Mouse (Mus musculus) liver, embryonic 12.5 days (tissue): ENCODE results near the gene AC134908.4. TPM values are rescaled to one million over a fixed set of nuclear protein-coding genes. Genes with fewer than 3 reads are reported as not detected.

Experiments
- ATAC-seq: fragments of 200-750 bp; cut with Nextera tagmentation; 2 replicates; pipeline ENCODE4 v1.8.0; 2017; ENCODE audit warnings: moderate number of reproducible peaks, mild to moderate bottlenecking, moderate library complexity
- H3K27ac ChIP-seq: fragments of 300-500 bp; sonication (generic); 2 replicates; pipeline ENCODE4 v1.5.1; 2016; ENCODE audit warnings: mild to moderate bottlenecking
- H3K27me3 ChIP-seq: fragments of 300-500 bp; sonication (generic); replicated peaks from 2 replicates; pipeline ENCODE4 v1.6.1; 2016; ENCODE audit warnings: mild to moderate bottlenecking, moderate library complexity
- H3K36me3 ChIP-seq: fragments of 300-500 bp; sonication (generic); 2 replicates; pipeline ENCODE4 v1.6.1; 2016; ENCODE audit warnings: mild to moderate bottlenecking, moderate library complexity
- H3K4me1 ChIP-seq: fragments of 300-500 bp; sonication (generic); 2 replicates; pipeline ENCODE4 v1.6.1; 2016
- H3K4me2 ChIP-seq: fragments of 300-500 bp; sonication (generic); 2 replicates; pipeline ENCODE4 v1.6.1; 2016; ENCODE audit warnings: mild to moderate bottlenecking, moderate library complexity
- H3K4me3 ChIP-seq: fragments of 300-500 bp; sonication (generic); 2 replicates; pipeline ENCODE4 v1.5.1; 2016; ENCODE audit warnings: mild to moderate bottlenecking, moderate library complexity
- H3K9ac ChIP-seq: fragments of 300-500 bp; sonication (generic); 2 replicates; pipeline ENCODE4 v1.6.1; 2016; ENCODE audit warnings: mild to moderate bottlenecking, moderate library complexity
- H3K9me3 ChIP-seq: fragments of 300-500 bp; sonication (generic); replicated peaks from 2 replicates; pipeline ENCODE4 v1.6.1; 2016; ENCODE audit warnings: mild to moderate bottlenecking, moderate library complexity
- WGBS: fragments of 180-500 bp; shearing (Covaris S2); methylation state at CpG from one replicate; pipeline ENCODE4 v1.1.7; 2016; ENCODE audit not compliant: insufficient replicate concordance; 5-methylcytosine and 5-hydroxymethylcytosine counted together
- polyA plus RNA-seq: library from polyadenylated mRNA; unstranded; fragments of >200 nt; fragmentation: Nextera tagmentation; extraction: Ambion mirVana; gene quantifications from 2 replicates; pipeline ENCODE4 v1.2.1, GENCODE M21; 2016

AC134908.4 gene
- not detected in 2 replicates for polyA plus RNA-seq

GRCm38 (mm10) chr17:25795609-25796092 is at the start of gene AC134908.4:
Gene AC134908.4, minus strand, starts transcription at chr17:25795659.
- ATAC-seq, result no peak
- 39% methylated on average over 6 of the region's 6 CpGs for WGBS

GRCm38 (mm10) chr17:25844396-25844901 is 49.0 kb upstream of the AC134908.4 start, which contains the start of gene Rhot2:
Gene Rhot2, minus strand, starts transcription at chr17:25844851.
- WGBS, result under 1% methylated on average over 21 of the region's 21 CpGs
- Histone ChIP-seq H3K27ac (peak within 1 kb of the TSS; percentile 91), H3K4me3 (peak within 1 kb of the TSS; percentile 82), H3K4me1 (peaks cover 40% of the 10 kb centered on the region), H3K9ac (peak within 1 kb of the TSS; percentile 91), H3K27me3 (no peaks in the 10 kb centered on the region), H3K36me3 (peaks cover 82% of the 10 kb centered on the region), H3K4me2 (peak within 1 kb of the TSS; percentile 89), H3K9me3 (no peaks in the 10 kb centered on the region)
- peak; percentile 93 for ATAC-seq

More at GRCm38 (mm10) chr17:25795609-25796092, at the start of gene AC134908.4:
- H3K9ac ChIP-seq, result peak within 1 kb of the TSS; percentile 77
- peaks cover 15% of the 10 kb centered on the region for H3K36me3 ChIP-seq
- peak within 1 kb of the TSS; percentile 95 for H3K4me2 ChIP-seq
- H3K27ac ChIP-seq, result 0 out of 2 replicates have a peak within 1 kb of the TSS, but pooled peaks have one; percentile 68
- no peaks in the 10 kb centered on the region for H3K27me3 ChIP-seq
- H3K4me3 ChIP-seq, result peak within 1 kb of the TSS; percentile 80
- H3K9me3 ChIP-seq, result no peaks in the 10 kb centered on the region
- H3K4me1 ChIP-seq, result peaks cover 60% of the 10 kb centered on the region

DNA sequence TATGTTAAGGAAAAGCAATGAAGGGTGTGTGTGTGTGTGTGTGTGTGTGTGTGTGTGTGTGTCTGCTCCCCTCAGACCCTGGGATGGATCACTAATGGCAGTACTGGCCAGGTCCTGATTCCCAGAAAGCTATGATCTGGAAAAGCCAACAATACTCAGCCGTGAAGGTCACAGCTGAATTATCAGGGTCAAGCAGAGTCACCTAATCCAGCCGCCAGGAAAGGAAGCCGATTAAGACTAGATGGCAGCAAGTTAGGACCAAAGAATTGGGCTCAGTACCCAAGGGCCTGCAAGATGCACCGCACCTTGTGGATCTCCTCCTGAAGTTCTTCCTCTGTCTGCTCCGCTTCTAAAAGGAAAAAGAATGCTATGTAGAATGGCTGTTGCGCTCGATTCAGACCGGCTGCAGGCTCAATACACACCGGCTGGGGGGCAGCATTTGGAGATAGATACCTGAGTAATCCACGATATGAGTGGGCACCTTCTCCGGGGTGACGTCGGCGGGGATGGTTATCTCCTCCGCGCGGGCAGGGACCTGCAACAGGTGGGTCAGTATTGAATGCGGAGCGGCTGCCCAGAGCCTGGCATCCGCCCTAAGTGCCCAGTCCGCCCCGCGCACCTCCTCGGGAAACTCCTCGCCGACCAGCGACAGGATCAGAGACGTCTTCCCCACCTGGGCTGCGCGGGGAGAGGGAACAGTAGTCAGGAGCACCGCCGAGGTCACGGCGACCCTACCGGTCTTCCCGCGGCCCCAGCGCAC is 48.4 kb upstream of the AC134908.4 start:
- WGBS, result 2% methylated on average over 35 of the region's 38 CpGs
- peak overlapping the region; percentile 82 for H3K4me3 ChIP-seq

GRCm38 (mm10) chr17:25843122-25843521 is 47.7 kb upstream of the AC134908.4 start:
- H3K4me3 ChIP-seq, result peak overlapping the region; percentile 82
- H3K27me3 ChIP-seq, result no peaks in the 10 kb centered on the region
- peaks cover 47% of the 10 kb centered on the region for H3K4me1 ChIP-seq
- peak overlapping the region; percentile 91 for H3K9ac ChIP-seq
- WGBS, result 88% methylated on average over 4 of the region's 4 CpGs
- no peaks in the 10 kb centered on the region for H3K9me3 ChIP-seq
- no peak for ATAC-seq
- peak overlapping the region; percentile 89 for H3K4me2 ChIP-seq
- peaks cover 82% of the 10 kb centered on the region for H3K36me3 ChIP-seq
- H3K27ac ChIP-seq, result peak overlapping the region; percentile 91

More for the DNA sequence above, 48.4 kb upstream of the AC134908.4 start:
- Histone ChIP-seq H3K4me1 (peaks cover 46% of the 10 kb centered on the region), H3K27me3 (no peaks in the 10 kb centered on the region), H3K9ac (peak overlapping the region; percentile 91), H3K4me2 (peak overlapping the region; percentile 89), H3K27ac (peak overlapping the region; percentile 91), H3K36me3 (peaks cover 82% of the 10 kb centered on the region), H3K9me3 (no peaks in the 10 kb centered on the region)
- peak; percentile 51 for ATAC-seq

- Histone ChIP-seq H3K4me1 (peaks cover 53% of the 10 kb centered on the region), H3K4me2 (no peak overlapping the region; the same call in 1 of the 2 replicates), H3K27me3 (no peaks in the 10 kb centered on the region), H3K9me3 (no peaks in the 10 kb centered on the region), H3K36me3 (peaks cover 82% of the 10 kb centered on the region), H3K4me3 (no peak overlapping the region), H3K9ac (no peak overlapping the region), H3K27ac (no peak overlapping the region)
- 84% methylated on average over 3 of the region's 3 CpGs for WGBS
- no peak for ATAC-seq
These were observed 47.0 kb upstream of the AC134908.4 start for GRCm38 (mm10) chr17:25842509-25842908.

- no peak for ATAC-seq
- WGBS, result 90% methylated on average over 22 of the region's 22 CpGs
- H3K27ac ChIP-seq, result no peak within 1 kb of the TSS
- H3K36me3 ChIP-seq, result peaks cover 72% of the 10 kb centered on the region
- no peak within 1 kb of the TSS for H3K4me3 ChIP-seq
- no peaks in the 10 kb centered on the region for H3K27me3 ChIP-seq
- H3K4me1 ChIP-seq, result peaks cover 65% of the 10 kb centered on the region
- H3K4me2 ChIP-seq, result no peak within 1 kb of the TSS; the same call in 1 of the 2 replicates
- H3K9ac ChIP-seq, result no peak within 1 kb of the TSS
- no peaks in the 10 kb centered on the region for H3K9me3 ChIP-seq
These were observed 45.8 kb upstream of the AC134908.4 start, which contains the start of gene Gm20683 for GRCm38 (mm10) chr17:25841117-25841880. Gene Gm20683, minus strand, starts transcription at chr17:25841763.

DNA sequence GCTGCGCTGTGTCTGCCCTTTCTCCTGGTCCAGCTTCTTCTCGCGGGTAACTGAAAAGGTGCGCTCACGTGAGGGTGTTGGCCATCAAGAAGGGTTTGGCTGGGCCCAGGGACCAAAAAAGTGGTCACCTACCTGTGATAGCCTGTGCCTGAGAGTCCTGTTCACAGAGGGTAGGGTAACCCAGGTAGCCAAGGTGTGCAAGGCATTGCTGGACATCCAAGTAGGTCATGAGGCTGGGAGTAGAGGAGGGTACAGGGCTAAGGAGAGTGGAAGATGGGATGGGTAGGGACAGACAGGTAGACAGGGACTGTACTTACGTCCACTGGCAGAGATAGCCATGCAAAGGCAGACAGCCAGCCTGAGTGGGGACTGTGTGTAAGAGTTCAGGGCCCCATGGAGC is 45.1 kb upstream of the AC134908.4 start:
- no peaks in the 10 kb centered on the region for H3K27me3 ChIP-seq
- H3K4me2 ChIP-seq, result no peak overlapping the region
- no peaks in the 10 kb centered on the region for H3K9me3 ChIP-seq
- H3K4me3 ChIP-seq, result no peak overlapping the region
- H3K4me1 ChIP-seq, result peaks cover 73% of the 10 kb centered on the region
- H3K36me3 ChIP-seq, result peaks cover 70% of the 10 kb centered on the region
- 90% methylated on average over 6 of the region's 6 CpGs for WGBS
- no peak for ATAC-seq
- H3K9ac ChIP-seq, result no peak overlapping the region
- no peak overlapping the region for H3K27ac ChIP-seq

DNA sequence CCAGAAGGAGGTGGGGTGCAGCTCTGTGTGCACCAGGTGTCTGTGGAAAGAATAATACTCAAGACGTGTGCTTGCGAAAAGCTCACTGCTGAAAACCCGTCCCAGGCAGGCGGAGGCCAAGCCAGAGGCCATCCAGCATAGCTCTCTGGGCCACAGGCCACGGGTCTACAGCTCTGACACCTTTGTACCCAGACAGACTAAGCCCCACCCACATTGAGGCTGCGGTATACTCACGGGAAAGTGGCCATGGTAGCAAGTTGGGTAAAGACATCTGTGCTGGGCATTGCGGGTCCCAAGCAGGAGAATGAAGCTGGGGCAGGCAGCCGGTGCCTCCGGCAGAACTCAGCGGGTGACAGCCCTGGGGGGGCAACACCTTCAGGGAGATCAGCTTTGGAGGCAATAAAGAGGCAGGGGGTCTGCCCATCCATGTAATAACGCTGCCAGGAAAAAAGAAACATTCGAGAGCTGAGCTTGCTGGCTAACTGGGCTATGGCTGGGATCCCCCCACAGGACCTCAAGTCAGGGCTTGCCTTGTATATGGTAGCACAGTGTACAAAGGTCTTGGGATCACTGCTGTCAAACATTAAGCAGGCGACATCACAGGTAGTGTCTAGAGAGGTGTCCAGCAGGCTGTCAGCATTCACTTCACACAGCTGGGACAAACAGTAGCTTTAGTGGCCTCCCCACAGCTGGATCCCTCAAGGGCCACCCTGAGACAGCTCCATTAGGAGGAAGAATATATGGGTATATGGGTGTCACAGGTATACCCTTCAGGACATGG is 44.2 kb upstream of the AC134908.4 start:
- Histone ChIP-seq H3K4me1 (peaks cover 74% of the 10 kb centered on the region), H3K36me3 (peaks cover 72% of the 10 kb centered on the region), H3K4me3 (no peak overlapping the region), H3K9me3 (no peaks in the 10 kb centered on the region), H3K27ac (peak overlapping the region; percentile 48), H3K9ac (no peak overlapping the region; the same call in 1 of the 2 replicates), H3K27me3 (no peaks in the 10 kb centered on the region), H3K4me2 (no peak overlapping the region)
- no peak for ATAC-seq
- WGBS, result 79% methylated on average over 14 of the region's 14 CpGs

- peak overlapping the region; percentile 48 for H3K27ac ChIP-seq
- WGBS, result 83% methylated on average over 4 of the region's 4 CpGs
- H3K36me3 ChIP-seq, result peaks cover 77% of the 10 kb centered on the region
- H3K4me2 ChIP-seq, result no peak overlapping the region
- H3K9me3 ChIP-seq, result no peaks in the 10 kb centered on the region
- no peak overlapping the region for H3K9ac ChIP-seq
- no peak for ATAC-seq
- no peaks in the 10 kb centered on the region for H3K27me3 ChIP-seq
- H3K4me3 ChIP-seq, result no peak overlapping the region
- H3K4me1 ChIP-seq, result peaks cover 78% of the 10 kb centered on the region
These were observed 43.4 kb upstream of the AC134908.4 start for GRCm38 (mm10) chr17:25838904-25839303.

DNA sequence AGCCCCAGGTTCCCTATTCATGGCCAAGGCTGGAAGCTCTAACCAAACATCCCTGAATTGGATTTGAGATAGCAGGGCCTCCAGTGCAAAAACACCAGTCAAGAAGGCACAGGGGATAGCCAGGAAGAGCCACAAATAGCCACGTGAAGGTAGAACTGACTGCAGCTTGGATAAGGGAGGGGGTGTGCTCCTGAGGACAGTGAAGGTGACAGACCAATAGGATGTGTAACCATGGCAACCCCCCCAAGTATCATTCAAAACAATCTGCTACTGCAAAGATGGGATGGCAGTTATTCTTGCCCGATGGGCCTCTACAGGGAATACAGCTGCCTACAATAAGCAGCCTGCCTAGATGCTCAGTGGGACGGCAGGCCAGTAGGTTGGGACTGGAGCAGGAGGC is 42.1 kb upstream of the AC134908.4 start:
- Histone ChIP-seq H3K27me3 (no peaks in the 10 kb centered on the region), H3K4me2 (peak overlapping the region; percentile 71), H3K9me3 (no peaks in the 10 kb centered on the region), H3K4me3 (no peak overlapping the region), H3K36me3 (peaks cover 71% of the 10 kb centered on the region), H3K27ac (peak overlapping the region; percentile 12; the same call in 1 of the 2 replicates), H3K9ac (no peak overlapping the region), H3K4me1 (peaks cover 71% of the 10 kb centered on the region)
- 49% methylated on average over 3 of the region's 3 CpGs for WGBS
- ATAC-seq, result no peak

DNA sequence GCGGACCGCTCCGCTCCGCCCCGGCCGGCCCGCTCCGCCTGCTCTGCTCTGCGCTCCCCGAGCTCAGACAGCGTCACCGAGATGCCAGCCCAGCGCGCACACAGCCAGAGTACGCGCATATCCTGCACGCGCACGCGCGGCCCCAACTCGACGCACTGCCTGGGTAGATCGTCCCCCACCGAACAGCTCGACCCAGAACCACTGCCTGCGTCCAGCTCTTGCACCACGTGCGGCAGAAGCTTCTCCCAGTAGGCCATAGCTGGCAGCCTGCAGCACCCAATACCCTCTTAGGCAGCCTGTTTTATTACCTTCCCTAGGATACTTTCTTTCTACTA is 41.6 kb upstream of the AC134908.4 start, which contains the start of gene Rhbdl1:
Gene Rhbdl1, minus strand, starts transcription at position 220 of the 335 bp plus-strand sequence.
- WGBS, result 1% methylated on average over 28 of the region's 29 CpGs
- ATAC-seq, result no peak
- Histone ChIP-seq H3K27me3 (no peaks in the 10 kb centered on the region), H3K36me3 (peaks cover 66% of the 10 kb centered on the region), H3K4me1 (peaks cover 69% of the 10 kb centered on the region), H3K4me3 (peak within 1 kb of the TSS; percentile 38), H3K27ac (peak within 1 kb of the TSS; percentile 12), H3K4me2 (peak within 1 kb of the TSS; percentile 71), H3K9me3 (no peaks in the 10 kb centered on the region), H3K9ac (peak within 1 kb of the TSS; percentile 56)
